Mouse (Mus musculus) embryonic facial prominence, embryonic 10.5 days (tissue): ENCODE measurements around the gene Abraxas1. TPM values are rescaled to one million over a fixed set of nuclear protein-coding genes. Genes with fewer than 3 reads are reported as not detected.
A peak's percentile ranks its signal among the peaks of the same experiment; 100 is the strongest.

Experiments
- DNase-seq: peaks from one replicate; pipeline ENCODE4 v3.0.0-alpha.2; 2017; ENCODE audit warnings: low spot score
- H3K27ac ChIP-seq: fragments of 300-500 bp; sonication (generic); replicated peaks from 2 replicates; pipeline ENCODE4 v1.5.1; 2016; ENCODE audit warnings: mild to moderate bottlenecking
- H3K27me3 ChIP-seq: fragments of 300-500 bp; sonication (generic); replicated peaks from 2 replicates; pipeline ENCODE4 v1.6.1; 2016; ENCODE audit warnings: low read depth, mild to moderate bottlenecking; ENCODE audit not compliant: poor library complexity, severe bottlenecking
- H3K36me3 ChIP-seq: fragments of 300-500 bp; sonication (generic); replicated peaks from 2 replicates; pipeline ENCODE4 v1.6.1; 2016; ENCODE audit warnings: mild to moderate bottlenecking, moderate library complexity
- H3K4me1 ChIP-seq: fragments of 300-500 bp; sonication (generic); 2 replicates; pipeline ENCODE4 v1.6.1; 2016
- H3K4me3 ChIP-seq: fragments of 300-500 bp; sonication (generic); 2 replicates; pipeline ENCODE4 v1.5.1; 2016; ENCODE audit warnings: mild to moderate bottlenecking, moderate library complexity
- H3K9me3 ChIP-seq: fragments of 300-500 bp; sonication (generic); 2 replicates; pipeline ENCODE4 v1.6.1; 2016; ENCODE audit warnings: mild to moderate bottlenecking
- WGBS: fragments of 180-500 bp; shearing (Covaris S2); methylation state at CpG from one replicate; pipeline ENCODE4 v1.1.7; 2016; 5-methylcytosine and 5-hydroxymethylcytosine counted together
- polyA plus RNA-seq: library from polyadenylated mRNA; unstranded; fragments of >200 nt; fragmentation: Nextera tagmentation; extraction: Ambion mirVana; gene quantifications from 2 replicates; pipeline ENCODE4 v1.2.1, GENCODE M21; 2016

The Abraxas1 gene
- 30.7 and 32.8 TPM in 2 replicates for polyA plus RNA-seq

DNA sequence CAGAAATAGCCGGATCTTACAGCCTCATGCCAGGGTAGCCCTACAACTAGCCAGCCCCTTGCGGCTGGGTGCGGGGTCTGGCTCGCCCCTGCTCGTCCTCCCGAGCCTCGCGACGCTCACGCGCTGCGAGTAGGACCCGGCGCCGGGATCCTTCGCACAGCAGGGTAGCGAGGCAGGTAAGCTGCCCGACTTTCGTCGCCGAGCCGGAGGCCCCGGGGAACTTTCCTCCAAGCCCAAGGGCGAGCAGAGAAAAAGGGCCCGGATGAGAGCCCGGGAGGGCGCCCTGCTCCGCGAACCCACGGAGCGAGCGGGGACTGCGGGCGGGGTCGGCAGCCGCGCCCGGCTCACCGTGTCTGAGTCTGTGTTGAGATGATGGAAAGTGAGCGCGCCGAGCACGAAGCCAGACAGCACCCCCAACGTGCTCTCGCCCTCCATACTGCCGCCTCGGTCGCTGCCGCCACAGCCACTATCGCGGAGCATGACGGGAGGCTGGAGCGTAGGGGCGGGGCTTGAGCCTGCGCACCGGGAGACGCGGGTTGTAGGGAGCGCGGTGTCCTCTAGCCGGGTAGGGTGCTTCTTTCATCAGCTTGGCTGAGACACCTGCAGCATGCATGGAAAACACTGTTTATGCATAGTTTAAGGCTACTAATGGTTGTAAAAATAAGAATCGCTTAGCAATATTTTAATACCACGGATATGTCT, at the start of gene Abraxas1:
Abraxas1 (minus strand) TSS at position 483 of the 702 bp plus-strand sequence.
- Histone ChIP-seq H3K9me3 (no peaks in the 10 kb centered on the region), H3K27me3 (no peaks in the 10 kb centered on the region), H3K27ac (peak within 1 kb of the TSS; percentile 98), H3K36me3 (peaks cover 24% of the 10 kb centered on the region), H3K4me3 (peak within 1 kb of the TSS; percentile 93), H3K4me1 (peaks cover 6% of the 10 kb centered on the region; the same call in 1 of the 2 replicates)
- peak; percentile 90 for DNase-seq
- WGBS = under 1% methylated on average over 63 of the region's 63 CpGs

DNA sequence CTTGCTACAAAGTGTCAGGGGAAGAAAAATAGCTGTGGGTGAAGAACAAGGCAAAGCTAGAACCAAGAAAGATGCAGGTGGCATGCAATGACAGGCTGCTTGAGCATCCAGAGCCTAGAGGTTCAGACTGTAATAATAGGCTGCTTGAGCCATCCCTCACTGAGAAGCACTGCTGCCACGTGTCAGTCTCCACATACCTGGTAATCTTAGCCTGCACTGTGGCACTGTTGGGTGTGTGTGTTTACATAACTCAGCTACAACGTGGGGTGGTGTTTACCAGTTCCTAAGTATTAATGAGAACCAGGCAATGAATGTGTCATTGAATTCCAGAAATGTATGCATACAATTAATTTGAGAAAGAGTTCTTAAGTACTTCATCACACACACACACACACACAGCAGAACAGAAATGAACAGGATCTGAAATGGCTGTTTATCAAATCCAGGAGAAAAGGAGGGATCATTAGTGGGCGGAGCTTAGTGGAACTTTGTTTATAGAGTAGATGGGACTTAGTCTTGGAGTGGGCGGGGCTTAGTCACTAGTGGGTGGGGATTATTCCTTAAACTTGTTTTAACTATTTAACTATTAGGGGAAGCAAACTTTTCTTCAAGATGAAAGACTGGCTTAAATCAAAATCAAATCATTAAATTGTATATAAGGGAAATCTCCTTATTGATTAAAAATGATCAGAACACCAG, 48.6 kb upstream of the Abraxas1 start:
- Histone ChIP-seq H3K36me3 (no peaks in the 10 kb centered on the region), H3K27me3 (no peaks in the 10 kb centered on the region), H3K4me1 (no peaks in the 10 kb centered on the region), H3K9me3 (no peaks in the 10 kb centered on the region), H3K27ac (no peak overlapping the region), H3K4me3 (no peak overlapping the region)
- WGBS = 65% methylated on average over 4 of the region's 4 CpGs
- DNase-seq = no peak

DNA sequence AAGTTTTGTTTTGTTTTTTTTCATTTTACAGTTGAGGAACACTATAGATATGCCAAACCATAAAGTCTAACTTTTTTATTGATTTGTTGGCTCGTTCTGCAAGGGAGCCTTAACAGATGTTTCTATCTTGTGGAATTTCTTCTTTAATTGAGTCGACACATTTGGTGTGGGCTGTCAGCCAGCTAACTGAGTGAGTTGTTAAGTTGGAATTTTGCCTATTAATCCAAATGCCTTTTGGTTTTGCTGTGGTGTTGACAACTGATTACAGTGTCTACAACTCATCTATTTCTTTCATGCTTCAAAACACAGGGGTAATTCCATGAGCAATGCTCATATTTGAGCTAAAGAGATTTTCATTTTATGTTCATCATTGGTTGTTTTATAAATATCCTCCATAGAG, 45.4 kb upstream of the Abraxas1 start:
- no peak for DNase-seq
- WGBS = 84% methylated on average over 2 of the region's 2 CpGs
- Histone ChIP-seq H3K4me1 (no peaks in the 10 kb centered on the region; the same call in 1 of the 2 replicates), H3K27ac (no peak overlapping the region), H3K9me3 (no peaks in the 10 kb centered on the region), H3K36me3 (no peaks in the 10 kb centered on the region), H3K27me3 (no peaks in the 10 kb centered on the region), H3K4me3 (no peak overlapping the region)

DNA sequence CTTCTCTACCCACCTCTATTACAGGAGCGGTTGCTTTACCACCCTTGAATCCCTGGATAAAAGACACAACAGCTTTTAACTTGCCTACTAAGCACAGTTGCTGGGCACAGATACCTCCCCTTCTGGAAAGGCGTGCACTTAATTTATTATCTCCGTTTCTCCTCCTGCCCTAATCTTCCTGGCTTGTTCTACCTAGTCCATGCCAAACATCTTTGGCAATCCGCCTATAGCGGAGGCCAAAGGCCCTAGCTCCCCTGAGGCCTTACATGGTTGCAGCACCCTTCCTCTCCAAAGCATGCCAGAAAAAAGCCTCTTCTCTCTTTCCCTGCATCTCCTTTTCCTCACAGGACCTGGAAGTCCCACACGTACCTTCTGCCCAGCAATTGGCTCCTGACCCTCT, 43.7 kb upstream of the Abraxas1 start:
- Histone ChIP-seq H3K27me3 (no peaks in the 10 kb centered on the region), H3K4me1 (peaks cover 5% of the 10 kb centered on the region; the same call in 1 of the 2 replicates), H3K36me3 (no peaks in the 10 kb centered on the region), H3K27ac (no peak overlapping the region), H3K4me3 (no peak overlapping the region), H3K9me3 (no peaks in the 10 kb centered on the region)
- no peak for DNase-seq
- 87% methylated on average over 6 of the region's 6 CpGs for WGBS

DNA sequence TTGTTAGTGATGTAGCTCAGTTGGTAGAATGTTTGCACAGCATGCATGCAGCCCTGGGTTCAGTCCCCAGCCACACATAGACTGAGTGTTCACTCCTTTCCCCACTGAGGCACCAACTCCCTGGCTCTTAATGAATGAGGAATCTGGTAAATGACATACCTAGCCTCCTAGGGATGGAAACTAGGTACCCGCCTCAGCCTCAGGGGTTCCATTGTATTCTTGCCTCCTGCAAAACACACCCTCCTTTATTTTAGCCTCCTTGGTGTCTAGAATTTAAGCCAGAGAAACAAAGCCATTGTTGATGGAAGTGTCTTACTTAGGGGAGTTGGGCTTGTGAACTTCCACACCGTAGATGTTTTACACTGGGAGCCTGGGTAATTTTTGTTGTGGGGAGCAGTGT, 42.3 kb upstream of the Abraxas1 start:
- Histone ChIP-seq H3K4me3 (no peak overlapping the region), H3K27ac (no peak overlapping the region), H3K9me3 (no peaks in the 10 kb centered on the region), H3K27me3 (no peaks in the 10 kb centered on the region), H3K4me1 (peaks cover 5% of the 10 kb centered on the region; the same call in 1 of the 2 replicates), H3K36me3 (no peaks in the 10 kb centered on the region)
- DNase-seq = no peak
- 57% methylated on average over 2 of the region's 2 CpGs for WGBS

DNA sequence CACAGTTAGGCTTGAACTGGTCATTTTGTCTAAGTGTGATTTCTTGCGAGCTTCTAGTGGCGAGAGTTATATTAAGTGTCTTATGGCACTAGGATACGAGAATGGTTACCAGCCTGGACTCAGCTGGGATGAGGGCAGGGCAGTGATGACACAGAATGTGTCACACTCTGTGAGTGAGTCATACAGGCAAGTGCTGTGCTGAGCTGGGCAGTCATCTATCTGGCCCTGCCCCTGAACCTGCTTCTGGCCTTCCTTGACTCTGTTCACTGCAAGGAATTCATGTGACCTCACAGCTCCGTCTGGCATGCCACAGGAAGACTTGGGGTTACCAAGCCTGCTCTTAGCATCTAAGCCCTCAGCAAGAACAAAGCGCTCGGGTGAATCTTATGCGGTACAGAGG, 41.0 kb upstream of the Abraxas1 start:
- Histone ChIP-seq H3K9me3 (no peaks in the 10 kb centered on the region), H3K4me1 (peaks cover 5% of the 10 kb centered on the region; the same call in 1 of the 2 replicates), H3K36me3 (no peaks in the 10 kb centered on the region), H3K27ac (no peak overlapping the region), H3K4me3 (no peak overlapping the region), H3K27me3 (no peaks in the 10 kb centered on the region)
- DNase-seq = no peak
- WGBS = 83% methylated on average over 7 of the region's 7 CpGs

DNA sequence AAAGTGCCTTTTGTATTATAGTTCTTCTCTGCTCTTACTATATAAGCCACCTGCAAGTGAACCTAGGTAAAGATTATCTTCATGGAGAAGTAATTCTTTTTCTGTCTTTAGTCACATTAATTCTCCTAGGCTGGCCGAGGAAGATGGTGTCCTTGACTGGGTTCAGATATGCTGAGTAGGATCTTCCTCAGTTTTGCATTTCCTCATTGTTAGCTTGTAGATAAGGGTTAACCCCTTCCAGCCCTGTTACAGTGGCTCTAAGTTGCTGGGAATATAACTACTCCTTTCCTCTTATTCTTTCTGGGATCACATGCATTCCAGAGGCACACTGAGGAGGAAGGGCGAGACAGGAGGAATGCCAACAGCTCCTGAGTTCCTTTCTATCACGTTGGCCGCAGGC, 40.4 kb upstream of the Abraxas1 start:
- no peak overlapping the region for H3K27ac ChIP-seq
- WGBS = 67% methylated on average over 4 of the region's 4 CpGs
- H3K36me3 ChIP-seq = no peaks in the 10 kb centered on the region
- no peaks in the 10 kb centered on the region for H3K27me3 ChIP-seq
- no peak overlapping the region for H3K4me3 ChIP-seq
- H3K4me1 ChIP-seq = peaks cover 5% of the 10 kb centered on the region; the same call in 1 of the 2 replicates
- H3K9me3 ChIP-seq = no peaks in the 10 kb centered on the region
- DNase-seq = no peak

DNA sequence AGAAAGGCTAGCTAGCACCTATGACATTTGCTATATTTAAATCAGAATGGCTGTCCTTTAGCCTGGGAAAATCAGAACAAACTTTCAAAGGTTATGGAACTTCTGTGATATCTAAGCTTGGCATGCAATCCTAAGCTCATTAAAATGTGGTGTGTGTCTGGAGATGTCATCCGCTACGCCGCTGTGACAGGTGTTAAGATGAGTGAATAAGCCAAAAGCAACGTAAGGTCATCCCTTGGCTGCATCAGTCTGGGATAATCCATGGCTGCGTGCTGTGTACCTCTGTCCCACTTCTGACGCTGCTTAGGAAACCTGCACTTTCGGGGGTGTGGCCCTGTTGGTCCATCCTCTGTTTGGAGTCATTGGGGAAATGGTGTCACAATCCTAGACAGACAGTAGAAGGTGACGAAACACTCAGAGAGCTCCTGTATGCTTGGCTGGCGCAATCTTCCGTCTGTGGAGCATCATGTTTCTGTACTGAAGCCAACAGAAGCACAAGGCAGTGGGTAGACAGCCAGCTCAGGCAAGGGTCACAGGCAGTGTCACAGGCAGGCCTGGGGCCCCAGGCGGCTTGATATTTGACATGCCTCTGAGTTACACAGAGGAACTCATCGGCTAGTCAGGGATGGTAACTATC, 39.8 kb upstream of the Abraxas1 start:
- Histone ChIP-seq H3K36me3 (no peaks in the 10 kb centered on the region), H3K27ac (no peak overlapping the region), H3K4me1 (peaks cover 5% of the 10 kb centered on the region; the same call in 1 of the 2 replicates), H3K4me3 (no peak overlapping the region), H3K27me3 (no peaks in the 10 kb centered on the region), H3K9me3 (no peaks in the 10 kb centered on the region)
- WGBS = 77% methylated on average over 12 of the region's 12 CpGs
- DNase-seq = no peak

DNA sequence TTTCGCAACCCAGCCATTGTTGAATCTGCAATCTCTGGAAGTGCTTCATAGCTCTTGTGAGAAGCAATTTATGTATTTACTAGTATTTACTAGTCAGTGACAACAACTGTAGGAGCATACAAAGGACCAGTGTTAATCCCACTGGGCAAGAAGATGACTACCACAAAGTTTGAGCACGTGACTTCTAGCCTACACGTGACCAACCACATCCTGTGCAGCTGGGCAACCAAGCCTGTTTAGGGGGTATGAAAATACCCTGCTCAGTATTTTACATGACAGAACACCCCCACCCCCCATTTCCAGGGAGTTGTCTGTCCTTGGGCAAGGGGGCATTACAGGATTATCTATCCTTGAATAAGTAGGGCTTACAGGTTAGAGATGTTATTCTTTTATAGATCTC, 35.8 kb upstream of the Abraxas1 start:
- no peak for DNase-seq
- H3K4me1 ChIP-seq = peaks cover 5% of the 10 kb centered on the region; the same call in 1 of the 2 replicates
- 80% methylated on average over 3 of the region's 3 CpGs for WGBS

DNA sequence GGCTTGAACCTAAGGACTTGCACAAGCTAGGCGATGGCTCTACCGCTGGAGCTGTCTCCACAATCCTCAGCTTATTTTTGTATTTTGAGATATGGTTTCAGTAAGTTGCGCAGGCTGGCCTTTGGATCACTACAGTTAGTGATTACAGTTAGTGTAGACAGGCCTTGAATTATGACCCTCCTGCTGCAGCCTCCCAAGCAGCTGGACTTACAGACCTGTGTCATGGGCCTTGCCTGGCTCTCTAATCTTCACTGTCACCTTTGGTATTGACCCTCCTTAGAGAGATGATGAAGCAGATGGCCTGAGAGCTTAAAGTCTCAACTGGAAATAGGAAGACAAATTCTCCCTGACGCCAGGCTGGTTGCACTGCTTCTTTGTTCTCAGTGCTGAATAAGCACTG, 33.2 kb upstream of the Abraxas1 start:
- peaks cover under 1% of the 10 kb centered on the region; the same call in 1 of the 2 replicates for H3K27me3 ChIP-seq
- no peak overlapping the region for H3K4me3 ChIP-seq
- H3K36me3 ChIP-seq = no peaks in the 10 kb centered on the region
- H3K4me1 ChIP-seq = no peaks in the 10 kb centered on the region
- WGBS = 90% methylated on average over 4 of the region's 4 CpGs
- H3K9me3 ChIP-seq = no peaks in the 10 kb centered on the region
- no peak for DNase-seq
- H3K27ac ChIP-seq = no peak overlapping the region

More for the DNA sequence above, 35.8 kb upstream of the Abraxas1 start:
- Histone ChIP-seq H3K4me3 (no peak overlapping the region), H3K27me3 (no peaks in the 10 kb centered on the region), H3K27ac (no peak overlapping the region), H3K36me3 (no peaks in the 10 kb centered on the region), H3K9me3 (no peaks in the 10 kb centered on the region)

DNA sequence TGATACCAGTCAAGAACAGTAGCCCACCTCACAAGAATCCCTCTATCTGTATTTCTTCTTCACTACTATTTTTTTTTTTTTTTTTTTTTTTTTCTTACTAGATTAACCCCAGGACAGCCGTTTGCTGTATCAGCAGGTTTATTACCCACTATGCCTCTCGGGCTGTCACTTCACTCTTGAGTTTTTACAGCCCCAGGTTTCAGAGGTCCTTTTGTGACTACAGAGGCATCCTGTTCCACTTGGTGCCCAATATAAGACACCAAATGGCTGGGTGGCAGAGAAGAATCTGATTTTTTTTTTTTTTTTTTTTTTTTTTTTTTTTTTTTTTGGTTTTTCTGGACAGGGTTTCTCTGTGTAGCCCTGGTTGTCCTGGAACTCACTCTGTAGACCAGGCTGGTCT, 26.4 kb upstream of the Abraxas1 start:
- Histone ChIP-seq H3K36me3 (no peaks in the 10 kb centered on the region), H3K9me3 (peaks cover under 1% of the 10 kb centered on the region; the same call in 1 of the 2 replicates), H3K4me3 (peak overlapping the region; percentile 78; the same call in 1 of the 2 replicates), H3K4me1 (peaks cover 21% of the 10 kb centered on the region), H3K27me3 (peaks cover 60% of the 10 kb centered on the region), H3K27ac (no peak overlapping the region)
- no peak for DNase-seq
- WGBS = 14% methylated on average over 2 of the region's 2 CpGs

DNA sequence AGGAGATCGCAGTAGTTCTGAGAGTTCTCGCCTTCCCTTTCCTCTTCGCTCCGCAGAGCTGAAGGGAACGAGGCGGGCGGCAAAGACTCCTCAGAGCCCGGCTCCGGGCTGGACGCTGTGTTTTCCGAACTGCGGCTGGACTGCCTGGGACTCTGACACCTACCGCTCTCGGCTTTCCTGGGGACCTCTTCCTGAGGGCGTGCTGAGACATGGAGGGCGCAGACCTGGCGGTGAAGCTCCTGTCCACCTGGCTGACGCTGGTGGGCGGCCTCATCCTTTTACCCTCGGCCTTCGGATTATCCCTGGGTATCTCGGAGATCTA, 25.8 kb upstream of the Abraxas1 start:
- DNase-seq = no peak
- Histone ChIP-seq H3K4me1 (peaks cover 21% of the 10 kb centered on the region), H3K4me3 (peak overlapping the region; percentile 78), H3K36me3 (no peaks in the 10 kb centered on the region), H3K27me3 (peaks cover 60% of the 10 kb centered on the region), H3K9me3 (peaks cover 5% of the 10 kb centered on the region), H3K27ac (peak overlapping the region; percentile 59)
- 1% methylated on average over 22 of the region's 22 CpGs for whole genome bisulfite sequencing
